Mouse (Mus musculus) T-cell, adult 2 months (primary cell): ENCODE measurements around the gene Fgfr1op.
"Not testable (repeated sequence)": the region's sequence is repeated elsewhere in the genome, so short reads cannot be mapped to it uniquely, and the experiment has no call there.

Experiments used
- DNase-seq: peaks from one replicate; pipeline ENCODE4 v3.0.0; 2022; ENCODE audit warnings: low spot score

Fgfr1op gene

DNA sequence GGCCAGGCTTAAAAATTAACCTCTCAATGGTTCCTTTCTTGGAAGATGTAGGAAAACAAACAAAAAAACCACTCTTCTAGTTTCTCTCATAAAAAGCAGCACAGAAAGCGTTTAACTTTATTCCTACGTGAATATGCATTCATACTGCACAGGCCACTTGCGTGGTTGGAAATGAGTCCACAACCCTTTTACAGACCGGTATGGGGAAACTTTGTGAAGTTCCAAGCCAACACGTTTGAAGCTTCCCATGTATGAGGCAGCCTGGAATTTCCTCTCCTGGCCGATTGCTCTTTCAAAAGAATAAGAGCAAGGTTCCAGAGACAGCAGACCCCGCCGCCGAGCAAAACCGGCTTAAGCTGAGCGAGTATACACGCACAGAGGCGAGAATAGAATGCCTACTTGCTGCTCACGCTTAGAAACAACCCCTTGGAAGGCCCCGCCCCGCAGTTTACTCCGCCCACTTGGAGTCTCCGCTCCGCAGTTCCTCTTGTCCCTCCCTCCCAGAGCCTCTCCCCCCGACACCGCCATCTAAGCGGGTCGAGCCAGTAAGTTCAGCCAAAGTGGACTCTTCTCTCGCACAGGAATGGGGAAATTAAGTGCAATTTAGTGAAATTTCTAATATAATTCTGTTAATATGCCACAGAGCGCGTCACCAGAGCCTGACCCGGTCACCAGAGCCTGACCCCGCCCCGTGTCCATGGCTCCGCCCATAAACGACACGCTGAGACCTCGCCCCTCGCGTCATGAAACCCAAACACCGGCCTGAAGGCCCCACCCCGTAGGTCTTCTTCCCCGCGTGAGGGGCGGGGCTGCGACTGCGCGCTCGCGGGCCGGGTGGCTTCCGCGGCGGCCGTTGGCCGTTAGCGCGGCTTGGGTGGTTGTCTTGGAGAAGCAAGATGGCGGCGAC is at the start of gene Fgfr1op:
Fgfr1op (plus strand) TSS at position 801 of the 907 bp plus-strand sequence.
- DNase-seq, result peak; percentile 70

DNA sequence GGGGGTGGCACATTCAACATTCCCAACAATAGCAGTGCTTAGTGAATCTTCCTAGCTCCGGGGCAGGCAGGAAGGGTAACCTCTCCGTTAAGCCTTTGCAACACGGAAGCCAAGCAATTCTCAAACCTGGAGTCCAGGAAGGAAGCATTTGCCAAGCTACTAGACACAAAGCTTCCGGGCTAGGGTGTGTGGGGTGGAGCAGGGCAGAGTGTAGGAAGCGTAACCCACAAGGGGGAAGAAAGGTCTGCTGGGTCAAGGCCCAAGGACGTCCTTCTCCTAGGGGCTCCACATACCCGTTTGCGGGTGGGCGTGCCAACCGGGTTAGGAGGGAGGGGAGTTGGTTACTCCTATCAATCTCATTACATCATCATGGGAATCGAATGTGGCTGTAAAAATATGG is 48.9 kb upstream of the Fgfr1op start:
- peak; percentile 12 for DNase-seq

DNA sequence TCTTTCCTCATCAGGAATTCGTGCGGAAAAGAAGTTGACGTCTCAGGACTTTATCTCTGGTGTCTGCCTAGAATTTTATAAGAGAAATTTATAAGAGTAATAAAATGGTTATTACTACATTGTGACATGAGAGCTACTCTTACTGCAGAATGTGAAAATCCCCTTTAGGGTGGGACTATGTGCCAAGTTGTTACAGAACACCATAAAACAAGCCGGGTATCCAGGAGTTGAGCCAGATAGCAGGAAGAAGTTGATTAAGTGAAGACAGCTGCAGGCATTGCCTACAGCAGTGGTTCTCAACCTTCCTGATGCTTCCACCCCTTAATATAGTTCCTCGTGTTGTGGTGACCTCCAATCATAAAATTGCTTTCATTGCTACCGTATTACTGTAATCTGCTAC is 48.4 kb upstream of the Fgfr1op start:
- DNase-seq, result not testable (repeated sequence)

DNA sequence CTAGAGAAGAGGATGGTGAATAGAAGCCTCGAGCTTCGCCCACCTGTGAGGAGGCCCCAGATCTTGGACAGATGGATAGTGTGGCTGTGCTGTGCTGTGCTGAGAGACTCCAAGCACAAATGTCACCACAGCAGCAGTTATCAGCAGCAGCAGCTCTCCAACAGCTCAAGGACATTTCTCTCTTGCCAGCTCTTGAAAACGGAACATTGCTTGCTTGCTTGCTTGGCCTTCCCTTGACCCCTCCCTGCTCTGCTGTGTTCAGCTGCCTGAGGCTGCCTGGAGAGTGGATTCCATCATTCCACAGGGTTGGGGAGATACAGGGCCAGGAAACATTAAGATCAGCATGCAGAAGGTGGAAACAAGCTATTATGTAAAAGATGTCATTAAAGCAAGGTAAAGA is 42.3 kb upstream of the Fgfr1op start:
- DNase-seq, result not testable (repeated sequence)

DNA sequence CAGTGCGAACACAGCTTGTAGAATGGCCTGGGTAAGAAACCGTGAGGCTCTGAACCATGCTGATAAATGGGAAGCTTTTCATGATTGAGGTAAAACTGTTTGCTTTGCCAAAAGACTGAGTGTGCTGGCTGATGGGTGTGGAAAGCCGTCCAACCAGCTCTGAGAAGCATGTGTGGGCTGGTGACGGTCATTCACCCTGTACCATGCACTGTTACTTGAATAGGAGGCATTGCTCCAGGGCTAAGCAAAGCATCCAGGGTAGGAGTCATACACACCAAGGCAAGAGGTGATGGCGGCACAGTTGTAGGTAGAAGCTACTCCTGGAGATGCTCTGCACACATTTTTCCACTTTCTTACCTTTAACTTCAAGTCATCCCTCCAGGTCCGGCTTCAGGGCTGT is 40.7 kb upstream of the Fgfr1op start:
- not testable (repeated sequence) for DNase-seq

DNA sequence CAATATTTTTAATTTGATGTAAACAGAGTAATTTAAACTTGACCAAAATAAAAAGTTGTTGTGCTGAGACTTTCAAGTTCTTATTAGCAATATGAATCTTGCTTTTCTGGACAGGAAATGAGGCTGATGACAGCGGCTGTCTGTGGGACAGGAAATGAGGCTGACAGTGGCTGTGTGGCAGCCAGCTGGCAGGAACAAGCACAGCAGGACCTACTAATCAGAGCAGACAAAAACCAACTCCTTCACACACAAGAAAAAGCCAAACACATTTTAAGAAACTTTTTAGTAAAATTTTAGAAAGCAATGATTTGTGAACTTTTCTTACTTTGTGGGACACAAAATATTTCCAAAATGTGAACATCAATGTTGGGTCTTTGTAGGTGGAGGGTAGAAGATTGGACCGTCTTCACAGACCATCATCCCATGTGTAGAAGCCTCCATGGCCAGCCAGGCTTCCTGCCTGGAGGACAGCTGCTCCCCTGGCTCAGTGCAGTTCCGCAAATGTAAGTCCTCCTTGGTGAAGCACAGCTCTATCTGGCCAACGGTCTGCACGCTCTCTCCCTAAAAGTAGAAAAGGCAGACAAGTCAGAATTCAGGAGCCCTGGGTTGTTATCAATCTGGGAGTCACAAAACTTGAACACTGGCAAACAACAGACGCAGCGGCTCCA is 36.8 kb upstream of the Fgfr1op start:
- DNase-seq, result not testable (repeated sequence)

DNA sequence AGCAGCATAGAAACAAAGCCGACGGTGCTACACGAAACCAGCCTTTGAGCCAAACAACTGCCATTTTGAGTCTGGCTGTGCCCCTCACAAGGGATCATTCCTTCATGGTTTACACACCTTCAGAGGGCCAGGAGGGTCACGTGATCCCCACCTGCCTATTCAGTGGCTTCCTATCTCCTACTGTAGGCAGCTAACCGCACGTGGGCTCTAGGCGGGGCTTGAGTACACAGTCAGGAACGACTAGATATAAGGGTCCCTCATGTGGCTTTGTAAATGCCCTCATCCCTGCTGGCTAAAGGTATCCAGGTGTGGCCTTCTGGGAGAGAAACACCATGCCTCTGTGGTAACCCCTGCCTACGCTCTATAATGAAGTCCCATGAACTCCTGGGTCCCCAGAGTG is 35.7 kb upstream of the Fgfr1op start:
- not testable (repeated sequence) for DNase-seq

DNA sequence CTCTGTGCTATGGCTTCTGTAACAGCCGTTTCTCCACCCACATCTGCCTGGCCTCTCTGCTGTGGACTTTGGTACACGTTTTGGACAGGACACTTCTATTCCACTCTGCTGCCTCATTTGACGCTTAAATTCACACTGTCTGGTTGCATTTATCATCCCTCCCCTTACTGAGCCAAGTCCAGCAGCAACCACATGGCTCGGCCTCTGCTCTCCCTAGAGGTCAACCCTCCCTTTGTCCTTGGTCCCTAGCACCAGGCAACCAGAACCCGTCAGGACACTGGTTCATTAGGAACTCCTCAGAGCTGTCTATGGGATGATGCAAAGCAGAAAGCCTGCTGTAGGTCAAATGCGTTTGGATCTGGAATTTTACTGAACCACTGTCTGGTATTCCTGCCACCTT is 34.5 kb upstream of the Fgfr1op start:
- not testable (repeated sequence) for DNase-seq

DNA sequence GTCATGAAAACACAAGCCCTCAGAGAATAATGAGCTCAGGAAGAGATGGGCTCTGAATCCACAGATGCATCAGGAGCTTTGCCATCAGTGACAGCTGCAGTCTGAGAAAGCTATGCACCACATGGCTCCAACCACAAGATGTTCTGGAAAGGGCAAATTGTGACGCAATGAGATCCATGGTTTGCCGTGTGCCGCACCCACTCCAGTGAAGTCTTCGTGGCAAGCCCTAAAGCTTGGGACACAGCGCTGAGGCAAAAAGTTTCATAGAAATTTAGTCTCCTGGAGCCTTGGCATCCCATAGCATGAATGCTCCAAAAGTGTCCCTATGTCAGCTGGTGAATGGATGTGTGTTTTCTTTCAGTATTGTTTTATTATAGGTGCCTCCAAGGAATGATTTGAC is 27.2 kb upstream of the Fgfr1op start:
- DNase-seq, result not testable (repeated sequence)

DNA sequence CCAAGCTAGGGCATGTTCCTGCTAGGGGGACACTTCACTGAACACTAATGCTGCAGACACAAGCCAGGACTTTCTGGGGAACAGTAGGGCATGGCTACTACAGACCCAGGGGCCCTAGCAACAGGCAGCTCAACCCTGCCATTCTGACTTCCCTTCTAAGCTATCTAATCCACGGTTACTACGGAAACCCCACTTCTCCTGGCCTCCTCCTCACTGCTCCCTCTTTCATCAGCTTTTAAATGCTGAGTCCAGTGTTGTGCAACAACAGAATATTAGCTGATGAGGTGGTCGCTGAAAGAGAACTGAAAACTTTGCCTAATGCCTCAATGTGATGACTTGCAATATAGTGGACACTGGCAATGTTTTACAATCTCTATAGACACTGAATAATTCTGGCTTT is 25.1 kb upstream of the Fgfr1op start:
- DNase-seq, result not testable (repeated sequence)

DNA sequence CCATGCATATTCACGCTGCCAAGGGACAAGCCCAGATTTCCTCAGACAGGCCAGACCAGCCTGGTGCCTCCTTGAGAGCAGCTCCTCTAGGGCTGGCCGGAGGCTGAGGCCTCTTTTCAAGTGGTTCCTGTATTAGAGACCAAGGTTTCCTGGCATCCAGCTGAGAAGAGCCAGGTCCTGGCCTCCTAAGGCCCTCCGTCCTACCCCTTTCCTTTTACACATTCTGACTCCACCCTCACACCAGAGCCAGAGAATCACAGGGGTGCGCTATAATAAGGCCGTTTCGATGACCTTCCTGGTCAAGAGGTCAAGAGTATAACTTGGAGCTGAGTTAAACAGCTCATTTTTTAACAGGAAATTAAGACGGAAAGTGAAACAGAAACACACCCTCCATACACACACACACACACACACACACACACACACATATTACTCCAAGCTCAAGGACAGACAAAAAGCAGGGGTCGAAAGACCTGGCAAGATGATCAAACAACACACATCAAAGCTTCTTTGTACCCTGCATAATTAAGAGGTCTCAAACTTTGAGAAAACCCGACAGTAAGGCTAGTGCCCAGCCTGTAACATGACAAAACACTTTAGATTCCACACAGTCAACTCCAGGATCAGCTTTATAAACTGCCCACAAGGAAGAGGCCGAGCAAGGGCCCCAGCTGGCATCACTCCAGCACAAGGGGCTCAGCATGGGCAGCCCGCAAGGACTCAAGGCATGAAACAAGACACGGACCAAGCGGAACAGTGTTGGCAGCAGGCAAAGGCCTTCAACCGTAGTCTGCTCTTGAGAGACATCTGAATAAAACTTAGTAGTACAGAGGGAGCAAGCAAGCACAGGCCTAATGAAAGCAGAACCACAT is 21.3 kb upstream of the Fgfr1op start:
- DNase-seq, result not testable (repeated sequence)

DNA sequence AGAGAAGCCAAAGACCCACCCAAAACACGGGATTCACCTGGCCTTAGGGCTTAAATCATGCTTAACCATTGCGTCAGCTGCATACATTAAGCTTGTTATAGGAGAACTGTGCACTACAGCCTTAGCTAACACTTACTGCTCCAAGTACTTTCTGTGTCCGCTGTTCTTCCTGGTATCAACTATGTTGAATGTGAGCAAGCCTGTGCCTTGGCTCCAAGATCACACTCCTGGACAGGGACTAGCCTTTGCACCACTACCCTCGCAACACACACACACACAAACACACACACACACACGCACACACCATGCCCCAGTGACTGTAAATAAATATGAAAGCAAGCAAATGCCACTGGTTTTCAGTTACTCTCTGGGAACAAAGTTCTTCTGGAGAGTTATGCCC is 18.4 kb upstream of the Fgfr1op start:
- not testable (repeated sequence) for DNase-seq

DNA sequence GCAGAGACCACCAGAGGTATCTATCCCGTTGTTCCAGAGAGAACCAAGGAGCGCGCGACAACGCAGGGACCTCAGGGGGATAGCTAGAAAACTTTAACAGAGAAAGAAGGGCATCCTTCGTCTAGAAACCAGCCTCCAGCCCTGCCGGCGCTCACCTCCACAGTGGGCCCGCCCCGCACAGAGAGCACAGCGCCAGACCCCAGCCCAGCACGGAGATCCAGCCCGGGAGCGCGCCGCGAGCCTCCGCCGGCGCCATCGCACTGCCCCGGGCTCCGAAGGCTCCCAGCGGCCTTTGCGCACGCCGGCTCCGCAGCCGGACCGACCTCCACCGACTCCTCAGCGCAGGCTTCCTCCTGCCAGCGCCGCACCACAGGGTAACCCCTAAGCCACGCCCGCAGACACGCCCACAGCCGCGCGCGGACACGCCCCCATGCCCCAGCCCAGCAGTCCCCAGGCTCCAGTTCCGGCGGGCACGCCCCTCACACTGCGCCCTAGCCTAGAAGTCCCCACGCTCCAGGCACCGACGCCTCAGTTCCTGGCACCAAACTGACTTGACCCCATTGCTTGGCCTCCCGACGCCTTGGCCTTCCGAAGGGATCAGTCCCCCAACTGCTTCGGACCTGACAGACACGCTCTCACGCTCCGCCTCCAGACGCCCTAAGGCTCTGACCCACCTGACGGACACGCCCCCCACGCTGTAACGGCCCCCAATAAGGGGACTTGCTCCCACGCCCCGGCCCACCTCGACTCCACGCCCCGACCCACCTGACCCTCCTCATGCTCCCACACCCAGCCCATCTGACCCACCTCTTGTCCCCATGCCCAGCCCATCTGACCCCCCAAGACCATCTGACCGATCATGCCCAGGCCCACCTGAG is 17.6 kb upstream of the Fgfr1op start, which contains the start of the genes Gm49673 and Rnaset2a:
Gm49673 (minus strand) TSS at position 350 of the 878 bp plus-strand sequence.
Rnaset2a (minus strand) TSS at position 659 of the 878 bp plus-strand sequence.
- peak; percentile 65 for DNase-seq

DNA sequence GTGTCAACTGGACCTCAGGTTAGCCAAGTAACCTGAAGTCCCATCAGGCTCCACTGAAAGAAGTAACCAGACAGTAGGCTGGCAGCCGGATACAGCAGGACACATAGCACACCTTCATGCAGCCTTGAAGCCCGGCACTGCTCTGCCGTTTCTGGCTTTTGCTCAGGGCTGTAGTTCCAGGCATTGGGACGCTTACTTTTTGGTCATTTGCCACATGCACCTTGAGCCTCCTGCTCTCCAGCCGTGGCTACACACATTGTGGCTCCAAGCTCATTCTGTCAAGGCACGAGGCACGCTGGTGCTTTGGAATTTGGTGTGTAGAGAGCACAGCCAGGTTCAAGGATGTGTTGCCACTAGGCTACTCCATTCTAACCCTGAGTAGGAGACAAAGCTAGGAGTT is 10.3 kb upstream of the Fgfr1op start:
- not testable (repeated sequence) for DNase-seq

DNA sequence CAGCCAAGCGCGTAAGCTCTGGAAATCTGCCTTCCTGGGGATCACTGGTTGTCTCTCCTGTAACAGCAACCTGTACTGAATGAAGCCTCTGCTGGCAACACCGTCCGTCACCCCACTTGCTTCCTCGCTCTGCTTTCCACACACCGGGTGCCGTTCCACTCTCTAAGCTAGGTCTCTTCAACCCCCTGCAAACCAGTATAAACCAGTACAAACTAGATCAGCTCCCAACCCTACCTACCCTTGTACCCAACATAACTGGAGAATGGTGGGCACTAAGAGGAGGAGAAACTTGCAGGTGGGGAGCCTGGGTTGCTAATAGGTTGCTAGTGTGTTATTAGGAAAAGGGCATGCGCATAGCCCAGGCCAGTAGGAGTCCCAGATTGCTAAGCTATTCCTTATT is 9.3 kb upstream of the Fgfr1op start:
- DNase-seq, result not testable (repeated sequence)

DNA sequence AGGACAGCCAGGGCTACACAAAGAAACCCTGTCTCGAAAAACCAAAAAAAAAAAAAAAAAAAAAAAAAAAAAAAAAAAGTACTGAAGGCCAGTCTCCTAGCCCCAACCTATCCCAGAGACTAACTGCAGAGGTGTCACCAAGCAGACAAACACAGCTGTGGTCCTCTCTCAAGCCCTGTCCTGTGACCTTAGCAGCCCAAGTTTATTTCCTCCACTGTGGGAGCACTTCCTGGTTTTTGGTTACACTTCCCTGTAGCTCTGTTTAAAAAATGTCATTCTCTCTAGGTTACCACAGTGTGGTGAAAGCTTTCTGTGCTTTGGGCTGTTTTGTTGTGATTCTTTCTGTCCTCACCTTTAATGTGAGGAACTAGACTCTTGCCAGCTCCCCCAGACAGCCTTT is 6.7 kb upstream of the Fgfr1op start:
- not testable (repeated sequence) for DNase-seq

DNA sequence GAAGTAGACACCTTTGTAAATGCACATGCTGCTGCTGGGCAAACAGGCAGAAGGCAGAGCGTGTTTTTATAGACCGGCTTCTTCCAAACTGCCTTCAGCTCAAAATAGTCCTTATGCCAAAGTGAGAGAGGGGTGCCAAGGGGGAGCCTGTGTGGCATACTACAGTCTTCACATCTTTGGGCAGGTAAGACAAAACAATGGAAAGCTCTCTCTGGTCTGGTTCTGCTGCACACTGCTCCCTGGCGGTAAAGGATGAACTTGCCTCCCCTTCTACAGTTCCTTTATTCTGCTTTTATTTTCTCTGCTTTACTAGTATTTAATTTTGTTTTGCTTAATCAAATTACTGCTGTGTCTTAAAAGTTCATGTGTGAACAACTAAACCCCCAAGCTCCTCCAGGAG is 4.3 kb upstream of the Fgfr1op start:
- peak; percentile 45 for DNase-seq

DNA sequence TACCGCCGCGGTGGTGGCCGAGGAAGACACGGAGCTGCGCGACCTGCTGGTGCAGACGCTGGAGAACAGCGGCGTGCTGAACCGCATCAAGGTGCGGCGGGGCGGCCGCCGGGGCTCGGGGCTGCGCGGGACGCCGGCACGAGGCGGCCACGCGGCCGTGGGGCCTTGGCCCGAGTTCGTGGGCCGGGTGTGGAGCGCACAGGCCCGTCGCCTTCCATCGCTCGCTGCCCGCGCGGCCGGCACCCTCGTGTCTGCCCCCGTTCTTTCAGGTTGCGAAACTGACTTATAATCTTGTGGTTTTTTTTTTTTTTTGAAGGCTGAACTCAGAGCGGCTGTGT is 276 bp downstream of the Fgfr1op start:
- peak; percentile 39 for DNase-seq

DNA sequence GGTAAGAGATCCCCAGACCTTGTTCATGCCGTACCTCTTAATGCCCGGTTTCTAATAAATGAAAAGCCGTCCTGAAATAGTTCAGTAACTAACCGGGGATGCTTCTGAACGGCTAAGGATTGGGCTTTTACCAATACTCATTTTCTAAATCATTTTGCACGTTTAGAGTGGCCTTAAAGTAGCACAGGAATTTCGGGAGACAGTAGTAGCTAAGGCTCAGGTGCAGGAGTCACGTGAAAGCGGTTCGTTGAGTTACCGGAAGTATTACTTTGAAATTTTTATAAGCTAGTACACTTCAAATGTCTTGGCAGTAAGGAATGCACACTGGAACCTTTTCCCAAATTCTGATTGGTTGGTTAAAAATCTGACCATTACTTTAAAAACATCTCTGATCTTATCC is 676 bp downstream of the Fgfr1op start:
- DNase-seq, result not testable (repeated sequence)

DNA sequence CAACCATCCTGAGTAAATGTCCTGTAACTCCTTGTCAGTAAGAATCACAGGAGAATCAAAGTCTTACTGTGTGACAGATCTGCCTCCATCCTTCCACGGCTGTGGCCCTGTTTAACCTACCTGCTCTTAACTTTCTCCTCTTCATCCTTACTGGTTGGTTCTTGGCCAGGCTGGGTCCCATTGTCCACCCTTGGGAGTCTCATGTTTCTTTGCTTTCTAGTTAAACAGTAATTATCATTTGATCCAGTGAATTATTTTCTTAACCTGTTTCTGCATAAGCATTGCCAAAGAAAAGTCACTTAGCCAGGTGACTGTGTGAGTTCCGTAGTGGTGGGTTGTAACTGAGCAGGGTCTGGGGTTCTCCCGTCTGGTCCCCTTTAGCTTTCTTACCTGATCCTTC is 1.2 kb downstream of the Fgfr1op start:
- not testable (repeated sequence) for DNase-seq

DNA sequence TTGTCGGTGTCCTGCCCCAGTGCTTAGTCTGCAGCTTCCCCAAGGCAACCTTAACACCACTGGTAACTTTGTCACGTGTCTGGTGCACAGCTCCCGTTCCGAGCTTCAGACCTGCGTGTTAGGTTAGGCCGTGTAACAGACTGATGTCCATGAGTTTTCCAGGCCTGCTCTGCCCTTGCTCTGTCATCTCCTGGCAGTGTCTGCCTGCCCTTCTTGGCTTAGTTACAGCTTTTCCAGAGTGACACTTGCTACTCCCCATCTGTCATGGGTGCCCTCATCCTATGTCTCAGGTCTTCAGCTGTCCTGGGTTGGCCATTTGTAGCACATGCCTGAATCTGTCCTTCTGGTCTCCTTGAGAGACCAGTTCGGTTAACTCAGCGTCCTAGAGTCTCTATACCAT is 2.1 kb downstream of the Fgfr1op start:
- not testable (repeated sequence) for DNase-seq
